Mouse (Mus musculus) megakaryocyte, embryonic 14.5 days (primary cell): ENCODE results near the gene Gna12.

Experiments
- FLI1 ChIP-seq: IDR thresholded peaks from 2 replicates; pipeline ENCODE4 v1.6.1; 2012; ENCODE audit warnings: low read length, inconsistent platforms, mixed read lengths
- GATA1 ChIP-seq: IDR thresholded peaks from 3 replicates; pipeline ENCODE4 v1.6.1; 2012; ENCODE audit warnings: mixed read lengths, low read length, inconsistent platforms, borderline replicate concordance

- TF ChIP-seq GATA1, result no peak
- TF ChIP-seq FLI1, result no peak
Measured at GRCm38 (mm10) chr5:140859730-140860129, 29.5 kb upstream of the Gna12 start.
